Mouse (Mus musculus) frontal cortex, postnatal 10 days (tissue): ENCODE measurements at regions not wholly inside any gene's neighbourhood (a gene's known extent, or its start where the extent isn't known, plus 50 kb on each side); places are given as distances from the start of the nearest gene placed in this dataset.

Experiments
- DNase-seq, 2 experiments: peaks; one replicate each; pipeline ENCODE4 v3.0.0; 2022; ENCODE audit warnings: low spot score in 2 of 2, mixed read lengths in 1 of 2

DNA sequence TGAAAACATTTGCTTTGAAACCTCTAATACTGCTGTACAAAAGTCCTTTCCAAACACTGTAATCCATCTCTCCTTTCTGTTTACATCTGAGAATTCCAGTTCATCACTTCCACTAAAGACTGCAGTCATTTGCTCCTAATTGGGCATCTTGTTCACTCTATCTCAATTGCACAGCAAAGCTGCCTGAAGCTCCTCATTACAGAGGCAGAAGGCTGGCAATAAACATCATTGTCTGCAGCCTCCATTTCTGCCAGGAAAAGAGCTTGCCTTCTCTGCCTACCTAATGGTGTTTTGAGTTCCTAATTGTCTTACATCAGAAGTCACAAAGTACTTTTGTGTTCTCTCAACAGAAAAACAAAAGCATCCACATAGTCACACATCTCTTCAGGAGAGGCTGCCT lies 207.7 kb downstream of the Kcnj2 start:
- DNase-seq = no peak

DNA sequence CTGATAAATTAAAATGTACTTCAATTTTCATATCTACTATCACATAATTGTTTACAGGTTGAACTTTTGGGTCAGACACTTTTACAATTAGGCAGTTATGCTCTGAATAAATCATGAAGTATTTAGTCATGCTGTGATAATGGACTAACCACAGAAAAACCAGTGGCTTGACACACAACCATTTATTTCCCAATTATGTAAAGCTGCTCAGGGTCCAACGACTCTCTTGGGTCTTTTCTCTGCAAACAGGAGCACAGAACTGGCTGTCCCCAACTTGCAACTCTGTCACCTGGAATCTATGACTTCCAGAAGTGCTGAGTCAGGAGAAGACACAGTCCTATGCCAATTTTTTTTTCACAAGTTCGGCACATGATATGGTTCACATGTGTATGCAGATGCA lies 214.8 kb downstream of the Kcnj2 start:
- DNase-seq = no peak

DNA sequence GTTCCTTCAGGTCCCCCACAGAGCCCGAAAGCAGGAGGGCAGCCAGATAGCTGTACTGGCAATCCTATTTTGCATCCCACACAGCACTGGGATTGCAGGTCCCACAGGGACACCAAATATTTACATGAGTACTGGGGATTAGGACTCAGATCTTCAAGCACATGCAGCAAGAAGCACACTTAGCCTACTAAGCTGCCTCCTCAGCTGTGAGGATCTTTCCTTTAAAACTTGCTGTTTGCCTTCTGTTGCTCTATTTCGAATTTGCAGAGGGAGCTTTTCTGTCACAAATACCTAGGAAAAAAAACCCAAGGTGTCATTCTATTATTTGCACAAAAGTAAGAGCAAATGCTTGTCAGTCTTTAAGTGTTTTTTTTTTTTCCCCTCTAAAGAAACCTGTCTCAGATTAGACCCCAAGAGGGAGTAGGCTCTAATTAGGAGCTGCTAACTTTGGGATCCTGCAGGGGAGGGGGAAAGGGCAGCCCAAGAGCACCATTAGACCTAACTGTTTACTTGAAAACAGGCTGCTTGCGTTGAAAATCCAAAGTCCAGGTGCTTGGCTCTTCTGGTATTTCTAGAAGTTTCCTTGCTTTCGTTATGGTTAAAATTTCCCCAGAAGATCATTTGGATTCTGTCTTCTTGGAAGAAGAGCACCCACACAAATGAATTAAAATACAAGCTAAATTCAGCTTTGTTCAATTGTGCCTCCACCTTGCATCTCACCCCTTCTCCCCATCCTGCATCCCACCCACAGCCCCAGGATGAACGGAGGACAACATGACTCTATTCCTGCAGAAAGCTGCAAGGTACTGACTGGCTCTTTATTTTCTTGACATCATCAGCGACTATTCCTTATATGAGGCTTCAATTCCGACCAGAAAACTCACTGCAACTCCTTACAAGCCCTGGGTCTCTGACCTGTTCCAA lies 215.5 kb downstream of the Kcnj2 start:
- DNase-seq = peak in 1 of 2 experiments; percentile 5

DNA sequence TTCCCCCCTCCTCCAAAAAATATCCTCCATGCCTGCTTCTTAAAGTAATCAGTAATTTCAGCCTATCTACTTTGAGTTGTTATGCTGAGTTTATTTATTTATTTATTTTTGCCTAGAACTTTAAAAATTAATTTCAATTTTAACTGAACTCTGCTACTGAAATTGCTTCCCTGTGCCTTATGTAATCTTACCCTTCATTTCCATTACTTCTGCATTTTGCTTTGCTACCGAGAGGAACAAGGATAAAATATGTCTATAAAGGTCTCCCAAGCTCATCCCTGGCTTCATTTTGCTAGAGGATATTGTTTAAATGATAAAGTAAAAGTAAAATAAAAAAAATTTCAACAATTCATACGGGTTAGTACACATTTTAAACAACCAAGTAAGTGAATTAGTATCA lies 216.3 kb downstream of the Kcnj2 start:
- DNase-seq = no peak

DNA sequence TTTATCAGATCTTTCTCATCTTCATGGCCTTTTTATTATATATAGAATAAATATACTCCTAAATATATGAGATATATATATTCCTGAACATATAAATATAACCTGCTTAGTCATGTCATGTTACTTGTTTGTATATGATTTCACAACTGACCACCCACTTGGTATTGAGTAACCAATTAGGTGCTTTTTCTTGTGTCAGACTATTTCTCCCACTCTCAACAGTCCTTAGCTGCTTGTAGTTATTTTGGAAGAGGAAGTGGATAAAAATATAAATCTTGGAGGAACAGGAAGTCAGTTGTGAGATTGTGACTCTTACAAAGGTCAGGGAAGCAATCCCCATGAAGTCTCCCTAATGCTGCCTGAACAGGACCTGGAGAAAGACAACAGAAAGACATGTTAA lies 224.6 kb downstream of the Kcnj2 start:
- DNase-seq = no peak

DNA sequence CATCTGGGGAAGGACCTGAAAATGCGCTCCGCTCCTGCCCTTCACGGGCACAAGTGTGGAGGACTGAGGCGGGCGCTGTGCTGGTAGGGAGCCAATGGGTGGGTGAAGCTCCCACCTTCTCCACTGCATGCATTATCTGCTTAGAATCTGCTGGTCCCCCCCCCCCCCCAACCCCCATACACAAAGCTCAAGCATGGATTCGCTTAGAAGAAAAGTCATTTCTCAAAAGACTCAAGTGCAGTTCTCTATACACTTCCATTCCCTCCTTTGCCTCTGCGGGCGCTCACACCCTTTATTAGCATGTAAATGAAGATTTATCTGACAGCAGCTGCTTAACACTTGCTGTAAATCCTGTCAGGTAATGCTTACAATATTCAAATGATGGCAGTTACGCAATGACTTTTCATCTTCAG lies 230.4 kb downstream of the Kcnj2 start:
- DNase-seq = no peak

DNA sequence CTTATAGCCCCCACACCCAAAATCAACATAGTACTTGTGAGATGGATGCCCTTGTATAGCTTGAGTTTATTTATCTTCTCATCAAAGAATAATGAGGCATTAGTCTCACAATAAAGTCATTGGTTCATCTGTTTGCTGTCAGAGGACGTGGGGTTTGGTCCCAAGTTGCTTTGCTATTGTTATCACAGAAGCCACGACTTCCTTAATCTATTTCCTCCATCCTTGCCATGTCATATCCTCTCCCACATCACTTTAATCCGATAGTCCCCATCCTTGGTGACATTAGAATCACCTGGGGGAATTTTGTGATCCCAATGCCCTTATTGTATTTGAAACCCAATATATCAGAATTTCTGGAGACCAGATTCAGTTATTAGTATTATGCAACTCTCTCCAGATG lies 246.8 kb downstream of the Kcnj2 start:
- DNase-seq = no peak

DNA sequence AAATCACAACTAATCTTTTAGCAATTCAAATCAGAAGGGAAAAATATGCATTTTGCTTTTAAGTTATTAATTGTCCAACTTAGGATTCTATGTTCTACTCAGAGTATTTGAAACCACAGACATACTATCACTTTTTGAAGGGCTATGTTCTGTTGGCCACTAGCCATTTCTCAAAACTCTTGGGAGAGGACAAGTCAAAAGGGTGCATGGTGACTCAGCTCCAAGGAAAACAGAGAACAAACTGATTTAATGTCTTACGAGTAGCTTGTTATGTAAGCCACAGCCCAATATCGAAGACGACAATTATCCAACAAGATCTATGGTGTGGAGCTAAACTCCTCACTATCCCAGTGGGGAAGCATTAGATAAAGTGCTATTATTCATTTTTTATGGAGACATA lies 247.6 kb downstream of the Kcnj2 start:
- no peak for DNase-seq

DNA sequence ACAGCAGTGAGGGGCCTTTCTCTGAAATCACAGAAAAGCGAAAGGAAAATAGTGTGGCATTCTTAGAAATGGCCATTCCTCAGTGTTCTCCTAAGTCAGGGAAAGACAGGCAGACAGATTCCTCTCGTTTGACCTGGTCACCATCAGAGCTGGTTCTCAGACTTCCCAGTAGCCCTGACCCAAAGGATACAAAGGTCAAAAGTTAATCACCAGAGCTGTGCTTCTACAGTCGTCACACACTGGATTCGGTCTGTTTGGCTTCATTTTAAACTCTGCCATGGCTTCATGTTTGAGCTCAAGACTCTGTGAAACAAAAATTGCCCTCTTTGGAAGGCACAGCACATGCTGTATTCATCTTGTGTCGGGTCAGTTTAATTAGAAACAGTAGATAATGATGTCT lies 255.6 kb downstream of the Kcnj2 start:
- no peak for DNase-seq

DNA sequence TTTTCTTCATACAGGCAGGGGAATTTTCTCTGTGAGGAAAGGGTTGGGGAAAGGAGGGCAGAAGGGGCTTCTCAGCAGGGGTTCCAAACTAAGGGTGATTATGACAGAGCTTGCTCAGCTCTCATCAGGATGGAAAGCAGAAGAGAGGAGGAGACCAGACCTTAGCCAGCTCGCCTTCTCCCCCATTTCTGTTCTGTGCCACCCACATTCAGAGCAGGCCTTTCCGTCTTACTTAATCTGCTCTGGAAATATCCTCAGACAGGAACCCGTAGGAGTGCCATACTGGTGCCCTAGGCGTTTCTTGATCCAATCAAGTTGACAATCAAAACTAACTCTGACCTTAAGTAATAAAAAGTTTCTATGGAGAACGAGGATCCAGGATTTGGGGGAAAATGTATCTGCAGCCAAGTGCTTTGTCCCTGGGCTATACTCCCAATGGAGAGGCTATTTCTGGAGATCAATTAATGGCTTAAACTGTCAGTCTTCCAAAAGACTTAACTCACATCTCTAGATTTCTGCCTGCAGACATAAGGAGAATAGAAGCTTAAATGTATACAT lies 258.6 kb downstream of the Kcnj2 start:
- no peak for DNase-seq

DNA sequence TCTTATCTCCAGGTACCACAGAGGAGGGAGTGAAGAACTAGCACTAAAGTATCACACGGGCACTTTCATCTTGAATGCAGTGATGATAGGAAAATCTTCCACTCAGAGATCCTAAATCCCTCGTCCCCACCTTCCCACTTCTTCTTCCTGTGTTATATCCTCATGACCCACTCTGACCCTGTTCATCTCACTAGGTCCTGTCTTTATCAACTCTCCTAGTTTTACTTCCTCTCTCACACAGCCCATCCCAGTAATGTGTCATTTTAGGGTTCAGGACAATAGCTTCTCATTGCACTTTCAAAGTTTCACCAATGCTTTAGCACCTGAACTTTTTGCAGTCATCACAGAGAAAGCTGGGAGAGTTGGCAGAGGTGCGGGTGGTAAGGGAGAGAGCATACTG lies 261.0 kb downstream of the Kcnj2 start:
- DNase-seq = no peak

DNA sequence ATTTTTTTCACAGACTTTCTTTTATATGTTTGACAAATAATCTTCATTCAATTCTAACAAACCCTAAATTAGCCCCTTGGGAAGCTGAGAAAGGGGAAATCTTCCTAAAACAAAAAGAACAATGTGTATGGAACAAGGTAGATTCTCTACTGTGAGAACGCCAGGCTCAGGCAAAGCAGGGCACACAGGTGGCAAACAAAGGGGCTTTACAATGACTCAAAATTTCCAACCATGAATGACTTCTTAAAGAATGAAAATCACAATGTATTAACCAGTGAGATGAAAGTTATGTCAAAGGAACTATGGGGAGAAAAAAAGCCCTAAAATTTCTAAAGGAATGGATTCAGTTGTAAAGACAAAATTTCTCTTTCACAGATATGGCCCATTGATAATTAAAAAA lies 262.3 kb downstream of the Kcnj2 start:
- no peak for DNase-seq

DNA sequence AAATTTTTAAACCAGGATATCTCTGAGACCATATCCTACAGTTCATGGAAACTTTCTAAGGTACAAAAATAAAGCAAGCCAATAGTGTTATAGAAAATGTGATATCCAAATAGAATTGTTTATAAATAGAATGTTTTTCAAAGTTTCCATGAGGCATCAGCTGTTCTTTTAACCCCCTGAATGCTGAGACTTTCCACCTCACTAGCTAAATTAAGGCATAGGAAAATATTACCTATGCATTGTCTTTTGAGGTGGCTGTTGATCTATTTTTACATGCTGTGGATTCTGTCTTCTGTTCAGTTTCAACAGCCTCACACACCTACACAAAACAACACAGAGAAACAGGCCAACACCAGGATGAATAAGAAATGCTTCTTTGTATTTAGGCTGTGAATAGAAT lies 265.6 kb downstream of the Kcnj2 start:
- DNase-seq = no peak

DNA sequence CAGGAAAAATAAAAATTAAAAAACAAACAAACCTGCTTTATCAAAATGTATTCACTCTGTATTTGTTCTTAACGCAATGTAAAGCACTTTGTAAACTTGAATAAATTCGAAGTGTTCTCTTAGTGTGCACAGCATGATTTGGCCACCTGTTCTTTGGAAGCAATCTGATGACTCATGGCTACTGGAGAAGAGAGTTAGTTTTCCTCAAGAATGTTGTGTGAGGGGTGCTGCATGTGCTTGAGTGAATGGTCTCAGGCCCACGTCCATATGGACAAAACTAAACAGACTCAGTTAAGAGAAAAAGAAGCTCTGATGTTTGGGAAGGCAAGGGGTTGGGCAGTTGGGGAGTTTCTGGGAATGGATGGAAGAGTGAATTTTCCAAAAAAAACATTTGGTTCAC lies 267.1 kb downstream of the Kcnj2 start:
- no peak for DNase-seq

DNA sequence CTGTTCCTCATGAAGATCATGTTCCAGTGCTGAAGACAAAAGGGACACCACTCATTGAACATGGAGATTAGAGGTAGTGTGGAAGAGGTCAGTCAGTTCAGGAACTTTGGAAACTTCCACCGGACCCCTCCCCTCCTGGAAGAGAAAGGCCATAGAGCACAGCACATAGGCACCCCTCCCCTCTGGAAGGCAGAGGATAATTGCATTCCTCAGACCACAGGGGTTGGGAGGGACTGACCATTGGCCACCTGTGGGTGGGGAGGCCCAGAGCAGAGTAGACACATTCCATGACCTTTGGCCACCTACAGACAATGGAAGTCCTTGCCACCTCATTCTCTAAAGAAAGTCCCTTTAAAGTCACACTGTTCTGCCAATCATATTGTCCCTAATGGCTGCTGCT lies 281.6 kb downstream of the Kcnj2 start:
- DNase-seq = no peak

DNA sequence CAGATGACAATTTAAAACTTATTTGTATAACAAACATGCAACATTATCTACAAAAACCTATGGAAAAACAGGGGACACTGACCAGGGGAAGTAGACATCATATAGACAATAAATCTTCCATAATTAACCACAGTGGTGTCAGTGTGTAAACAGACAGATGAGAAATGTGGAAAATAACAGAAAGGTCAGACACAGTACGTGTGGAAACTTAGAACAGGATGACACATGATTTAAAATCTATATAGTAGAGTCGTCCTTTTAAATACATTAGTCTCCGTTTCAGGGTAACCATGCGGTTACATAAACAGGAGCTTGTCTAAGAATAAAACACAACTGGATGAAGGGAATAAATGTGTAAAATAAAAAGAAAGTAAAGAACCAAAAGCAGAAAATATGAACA lies 284.1 kb downstream of the Kcnj2 start:
- DNase-seq = no peak

DNA sequence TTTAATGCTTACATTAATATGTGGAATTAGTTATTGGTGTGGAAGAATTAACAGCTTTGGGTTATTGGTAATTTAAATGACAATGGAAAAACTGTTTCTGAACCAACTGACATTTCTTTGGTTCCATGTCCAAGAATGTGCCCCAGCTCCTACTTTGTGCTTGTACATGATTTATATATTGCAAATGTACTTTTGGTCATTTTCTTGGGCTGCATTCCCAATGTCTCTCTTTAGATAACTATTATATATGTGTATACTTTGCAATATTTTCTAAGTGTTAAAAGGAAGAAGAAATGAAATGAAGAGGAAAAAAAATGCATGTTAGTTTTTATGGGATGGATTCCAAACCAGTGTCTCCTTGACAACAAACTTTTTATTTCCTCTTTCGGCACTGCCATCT lies 297.4 kb downstream of the Kcnj2 start:
- no peak for DNase-seq

DNA sequence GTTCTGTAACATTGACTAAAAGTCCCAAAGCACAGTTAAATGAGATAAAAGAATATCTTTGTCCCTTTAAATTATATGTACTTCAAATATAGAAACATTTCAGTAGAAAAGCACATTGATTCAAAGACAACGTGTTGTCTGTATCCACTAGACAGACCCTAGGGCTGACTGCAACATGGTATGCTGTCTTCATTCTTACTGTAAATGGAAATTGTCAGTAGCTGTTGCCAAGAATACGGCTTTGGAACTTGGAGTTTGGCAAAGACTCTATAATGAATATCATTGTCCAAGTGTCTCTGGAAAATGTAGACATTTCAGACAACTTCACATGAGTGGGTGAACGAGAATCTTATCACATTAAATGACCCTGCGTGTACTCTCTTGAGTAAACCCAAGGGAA lies 311.2 kb downstream of the Kcnj2 start:
- DNase-seq = no peak

DNA sequence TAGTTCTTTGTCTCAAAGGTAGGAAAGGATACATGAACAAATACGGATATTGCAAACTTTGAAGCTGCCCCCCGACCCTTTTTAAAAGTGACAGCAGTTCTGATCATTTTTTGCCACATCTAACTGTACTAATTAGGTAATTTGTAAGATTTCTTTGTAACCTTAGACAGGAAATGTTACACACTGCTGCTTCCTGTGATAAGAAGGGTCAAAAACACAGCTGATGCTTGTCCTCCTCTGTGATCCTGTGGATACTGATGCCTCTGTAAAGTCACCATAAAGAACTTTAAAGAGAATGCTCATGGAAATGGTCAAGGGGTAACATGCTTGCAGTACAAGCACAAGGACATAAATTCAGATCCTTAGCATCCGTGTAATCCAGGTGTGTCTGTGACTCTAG lies 313.9 kb downstream of the Kcnj2 start:
- no peak for DNase-seq

DNA sequence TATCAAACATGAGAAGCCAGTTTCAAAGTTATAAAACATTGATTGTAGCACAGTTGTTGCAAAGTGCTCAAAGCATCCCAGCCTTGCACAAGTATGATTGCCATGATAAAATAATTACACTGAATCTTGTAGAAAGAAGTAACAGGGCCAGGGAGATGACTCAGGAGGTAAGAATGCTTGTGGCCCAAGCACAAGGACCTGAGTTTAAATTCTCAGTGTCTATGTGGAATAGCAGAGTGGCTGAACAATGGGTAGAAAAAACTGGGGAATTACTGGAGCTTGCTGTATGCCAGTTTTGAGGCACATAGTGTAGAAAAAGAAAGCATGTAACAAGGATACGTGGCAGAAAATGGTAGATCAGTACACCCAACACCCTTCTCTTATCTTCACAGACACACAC lies 332.7 kb downstream of the Kcnj2 start:
- DNase-seq = no peak

DNA sequence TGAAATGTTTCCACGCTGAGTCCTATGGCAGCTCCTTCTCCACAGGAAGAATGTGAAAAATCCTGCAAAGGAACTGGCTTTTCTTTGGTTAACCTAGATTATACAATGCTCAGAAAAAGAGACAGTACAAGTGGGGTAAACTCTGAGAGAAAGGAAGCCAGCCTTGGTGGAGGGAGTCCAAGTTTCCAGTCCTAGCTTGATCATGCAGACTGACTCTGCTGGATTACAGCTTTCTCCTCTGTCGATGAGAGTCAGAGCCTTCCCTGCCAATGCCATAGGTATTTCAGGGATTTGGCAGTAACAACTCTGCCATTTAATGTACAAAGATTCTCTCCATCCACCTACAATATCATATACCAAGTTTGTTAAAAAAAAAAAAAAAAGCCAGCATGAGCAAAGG lies 343.3 kb downstream of the Kcnj2 start:
- no peak for DNase-seq

DNA sequence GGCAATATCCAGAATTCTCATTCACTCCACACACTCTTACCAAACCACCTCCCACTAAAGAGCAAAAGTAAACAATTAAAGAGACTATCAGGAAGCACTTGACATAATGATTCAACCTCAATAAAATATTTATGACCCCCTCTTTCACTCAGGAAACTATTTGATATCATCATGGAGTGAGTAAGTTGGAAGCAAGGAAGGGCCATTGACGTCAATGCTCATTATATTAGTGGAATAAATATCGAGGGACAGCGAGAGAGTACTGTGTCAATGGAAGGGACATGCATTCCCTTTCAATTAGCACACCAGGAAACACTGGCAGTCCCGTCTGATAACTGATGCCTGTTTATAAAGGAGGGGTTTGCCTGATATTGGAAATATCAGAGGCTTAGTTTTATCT lies 358.9 kb downstream of the Kcnj2 start:
- DNase-seq = no peak

DNA sequence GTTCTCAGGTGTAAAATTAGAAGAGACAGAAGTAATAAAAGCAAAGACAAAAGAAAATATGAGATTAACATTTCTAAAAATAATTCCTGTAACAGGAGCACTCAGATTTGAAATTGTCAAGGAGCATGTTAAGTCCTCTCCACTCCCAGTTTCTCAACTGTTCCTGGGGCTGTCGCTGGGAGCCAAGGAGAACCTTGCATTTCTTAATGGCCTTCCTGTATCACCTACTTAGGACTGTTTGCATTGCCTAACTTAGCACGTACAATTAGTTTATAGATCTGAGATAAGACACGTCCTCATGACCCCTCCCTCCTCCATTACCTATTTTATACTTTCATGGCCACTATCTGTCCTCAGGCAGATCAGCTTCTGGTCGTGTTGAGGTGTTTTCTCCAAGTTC lies 360.8 kb downstream of the Kcnj2 start:
- DNase-seq = no peak

DNA sequence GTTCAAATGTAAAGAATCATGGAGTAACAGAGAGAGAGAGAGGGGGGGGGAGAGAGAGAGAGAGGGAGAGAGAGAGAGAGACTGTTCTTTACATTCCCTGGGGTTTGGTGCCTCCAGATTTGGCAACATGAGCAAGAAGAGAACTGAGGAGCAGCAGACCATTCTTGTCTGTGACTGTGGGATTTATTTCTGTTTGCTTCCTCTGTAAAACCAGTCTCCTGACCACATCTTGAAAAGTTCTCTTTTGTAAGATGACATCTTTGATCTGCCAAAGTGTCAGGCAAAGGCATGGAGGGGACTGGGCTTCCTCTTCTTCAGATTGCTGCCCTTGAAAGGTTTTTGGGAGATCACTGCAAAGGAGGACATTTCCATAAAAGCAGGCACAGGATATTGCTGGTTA lies 376.3 kb downstream of the Kcnj2 start:
- no peak for DNase-seq
